In genomic region chr11:114649510-114649909, GRCm38 (mm10) we compare ENCODE assay signal across 1 mouse cellular context.
TF ChIP-seq lines count a peak whose summit lies in the region.

No protein-coding gene starts in this region.

TF ChIP-seq in CH12.LX, 34 proteins besides CTCF, POLR2A, EP300 and RAD21:
- TF ChIP-seq MAFK (IDR thresholded peaks at IDR 0.05; ENCODE audit: insufficient replicate concordance, low read length) = no peak
- no peak for TF ChIP-seq JUN (IDR thresholded peaks at IDR 0.05; ENCODE audit: insufficient read depth, low read depth, low read length)
- no peak for TF ChIP-seq CHD2 (IDR thresholded peaks at IDR 0.05; ENCODE audit: low read length)
- TF ChIP-seq MAX (IDR thresholded peaks at IDR 0.05; ENCODE audit: low read length) = no peak
- no peak for TF ChIP-seq ZKSCAN1 (IDR thresholded peaks at IDR 0.05; ENCODE audit: borderline replicate concordance, low read depth, low read length)
- no peak for TF ChIP-seq GABPA (IDR thresholded peaks at IDR 0.05; ENCODE audit: insufficient replicate concordance, low read depth, low read length)
- no peak for TF ChIP-seq NRF1 (IDR thresholded peaks at IDR 0.05; ENCODE audit: low read depth, low read length)
- TF ChIP-seq MEF2A (IDR thresholded peaks at IDR 0.05; ENCODE audit: borderline replicate concordance, low read depth, low read length) = no peak
- no peak for TF ChIP-seq ZNF384 (IDR thresholded peaks at IDR 0.05; ENCODE audit: low read depth, low read length)
- TF ChIP-seq USF1 (IDR thresholded peaks at IDR 0.05; ENCODE audit: low read depth, low read length) = no peak
- TF ChIP-seq HCFC1 (IDR thresholded peaks at IDR 0.05; ENCODE audit: low read depth, low read length) = no peak
- no peak for TF ChIP-seq ZMIZ1 (IDR thresholded peaks at IDR 0.05; ENCODE audit: low read depth, low read length)
- no peak for TF ChIP-seq KAT2A (IDR thresholded peaks at IDR 0.05; ENCODE audit: insufficient replicate concordance, low read length)
- no peak for TF ChIP-seq MAZ (IDR thresholded peaks at IDR 0.05; ENCODE audit: low read depth, low read length)
- TF ChIP-seq SMC3 (IDR thresholded peaks at IDR 0.05; ENCODE audit: low read depth, low read length) = no peak
- no peak for TF ChIP-seq ETS1 (conservative IDR thresholded peaks at IDR 0.05; ENCODE audit: low read depth, low read length)
- no peak for TF ChIP-seq TBP (conservative IDR thresholded peaks at IDR 0.05; ENCODE audit: low read depth, low read length)
- no peak for TF ChIP-seq PAX5 (IDR thresholded peaks at IDR 0.05; ENCODE audit: low read length)
- TF ChIP-seq MXI1 (IDR thresholded peaks at IDR 0.05; ENCODE audit: low read depth, low read length) = no peak
- no peak for TF ChIP-seq E2F4 (IDR thresholded peaks at IDR 0.05; ENCODE audit: insufficient replicate concordance, low read depth, low read length)
